Mouse (Mus musculus) stomach, postnatal 0 days (tissue): ENCODE measurements around the gene Olfr724.
"Not testable (repeated sequence)": the region's sequence is repeated elsewhere in the genome, so short reads cannot be mapped to it uniquely, and the experiment has no call there.

ENCODE experiments used
- CTCF ChIP-seq: IDR thresholded peaks from 2 replicates; pipeline ENCODE4 v1.5.1; 2016; ENCODE audit warnings: antibody characterized with exemption, low read depth, mild to moderate bottlenecking, moderate library complexity
- EP300 ChIP-seq: optimal IDR thresholded peaks from 2 replicates; pipeline ENCODE3; 2016; ENCODE audit warnings: antibody characterized with exemption

DNA sequence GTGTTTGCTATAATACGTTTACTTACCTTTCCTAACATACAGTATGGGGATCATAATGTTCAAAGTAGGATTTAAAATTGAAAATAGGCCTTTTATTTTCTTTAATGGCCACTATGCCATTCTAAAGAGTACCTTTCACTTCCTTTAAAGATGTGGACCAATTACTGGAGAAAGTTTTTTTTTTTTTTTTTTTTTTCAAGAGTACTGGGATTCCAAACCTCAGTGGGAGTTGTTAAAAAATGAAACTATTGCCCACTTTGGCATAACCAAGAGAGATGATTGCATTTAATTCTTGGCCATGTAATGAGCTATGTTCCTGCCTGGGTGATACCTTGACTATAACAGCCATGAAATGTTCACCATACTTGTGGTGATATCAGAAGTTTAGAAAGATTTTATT is at the start of gene Olfr724:
- TF ChIP-seq CTCF, EP300: not testable (repeated sequence)
